Mouse (Mus musculus) lung, postnatal 0 days (tissue): Measurements from ENCODE around the gene Caly.

ENCODE experiments used
- CTCF ChIP-seq: IDR thresholded peaks from 2 replicates; pipeline ENCODE4 v1.5.1; 2016; ENCODE audit warnings: antibody characterized with exemption, mild to moderate bottlenecking
- EP300 ChIP-seq: IDR thresholded peaks from 2 replicates; pipeline ENCODE4 v1.6.1; 2016; ENCODE audit warnings: antibody characterized with exemption, mild to moderate bottlenecking, control low read depth

DNA sequence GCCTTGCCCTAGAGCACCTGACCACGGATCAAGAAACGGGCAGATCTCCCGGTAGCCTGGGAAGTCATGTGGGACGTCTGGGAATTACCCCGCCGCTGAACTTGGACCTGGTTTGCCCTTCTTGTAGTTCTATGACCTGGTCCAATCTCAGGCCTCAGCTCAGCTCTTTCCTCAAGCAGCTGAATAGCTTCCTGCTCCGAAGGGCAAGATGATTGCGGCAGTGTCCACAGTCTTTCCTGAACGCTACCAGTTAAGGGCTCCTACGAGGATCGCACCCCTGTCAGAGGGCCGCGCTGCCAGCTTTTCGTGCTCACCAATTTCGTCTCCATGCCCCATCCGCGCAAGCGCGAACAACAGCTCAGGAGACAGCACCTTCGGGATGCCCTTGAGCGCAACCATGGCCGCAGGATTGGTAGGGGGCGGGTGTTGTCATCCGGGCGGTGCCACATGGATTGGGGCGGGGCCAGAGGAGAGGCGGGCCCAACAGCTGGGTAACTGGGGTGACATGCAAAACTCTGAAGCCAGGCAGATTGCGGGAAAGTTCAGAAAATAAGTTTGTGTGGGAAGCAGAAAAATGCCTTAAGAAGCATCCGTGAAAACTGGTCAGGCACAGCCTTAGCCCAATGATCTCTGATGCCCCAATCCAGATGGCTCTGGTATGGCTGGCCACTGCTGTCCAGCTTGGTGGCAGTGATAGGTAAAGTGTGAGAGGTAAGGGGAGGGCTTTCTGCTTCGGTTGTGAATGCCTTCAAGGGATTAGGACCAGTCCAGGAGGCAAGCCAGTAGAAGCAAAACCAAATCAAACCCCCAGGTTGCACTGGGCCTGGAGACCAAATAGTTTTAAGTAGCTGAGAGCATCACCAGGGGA lies 19.9 kb upstream of the Caly start, which contains the start of gene Fuom:
- TF ChIP-seq EP300 = no peak
- no peak for TF ChIP-seq CTCF
